Mouse (Mus musculus) lung, postnatal 0 days (tissue): Measurements from ENCODE around the gene Msantd3.

ENCODE experiments used
- CTCF ChIP-seq: IDR thresholded peaks from 2 replicates; pipeline ENCODE4 v1.5.1; 2016; ENCODE audit warnings: antibody characterized with exemption, mild to moderate bottlenecking
- EP300 ChIP-seq: IDR thresholded peaks from 2 replicates; pipeline ENCODE4 v1.6.1; 2016; ENCODE audit warnings: antibody characterized with exemption, mild to moderate bottlenecking, control low read depth

GRCm38 (mm10) chr4:48561824-48562223 is 22.1 kb downstream of the Msantd3 start:
- TF ChIP-seq CTCF (no peak), EP300 (no peak)
